Mouse (Mus musculus) lung, postnatal 0 days (tissue): ENCODE measurements around the gene Gm49361.

Experiments
- CTCF ChIP-seq: IDR thresholded peaks from 2 replicates; pipeline ENCODE4 v1.5.1; 2016; ENCODE audit warnings: antibody characterized with exemption, mild to moderate bottlenecking
- EP300 ChIP-seq: IDR thresholded peaks from 2 replicates; pipeline ENCODE4 v1.6.1; 2016; ENCODE audit warnings: antibody characterized with exemption, mild to moderate bottlenecking, control low read depth

GRCm38 (mm10) chr14:57706760-57707099, 39.2 kb downstream of the Gm49361 start:
- TF ChIP-seq EP300 (no peak), CTCF (no peak)
